Mouse (Mus musculus) ES-Bruce4 (cell line): ENCODE data around the gene Prpf8. TPM values are rescaled to one million over a fixed set of nuclear protein-coding genes. Genes with fewer than 3 reads are reported as not detected.

Experiments used
- H3K27ac ChIP-seq: 2 replicates; pipeline ENCODE4 v1.5.1; 2012; ENCODE audit warnings: low read length, inconsistent platforms; ENCODE audit not compliant: insufficient read depth
- H3K27me3 ChIP-seq: 2 replicates; pipeline ENCODE4 v1.6.1; 2012; ENCODE audit warnings: mild to moderate bottlenecking, low read length, inconsistent platforms; ENCODE audit not compliant: control insufficient read depth, poor library complexity, insufficient read depth, severe bottlenecking
- H3K36me3 ChIP-seq: 2 replicates; pipeline ENCODE4 v1.6.1; 2012; ENCODE audit warnings: inconsistent platforms, mild to moderate bottlenecking, low read length, moderate library complexity; ENCODE audit not compliant: control insufficient read depth, poor library complexity, insufficient read depth, severe bottlenecking
- H3K4me1 ChIP-seq: one replicate; pipeline ENCODE4 v1.8.1; 2011; ENCODE audit warnings: low read length; ENCODE audit not compliant: control insufficient read depth, insufficient read depth
- H3K4me3 ChIP-seq: 2 replicates; pipeline ENCODE4 v1.5.1; 2011; ENCODE audit warnings: low read depth, mild to moderate bottlenecking, low read length
- H3K9ac ChIP-seq: 2 replicates; pipeline ENCODE4 v1.6.1; 2012; ENCODE audit warnings: low read depth, mild to moderate bottlenecking, inconsistent platforms; ENCODE audit not compliant: poor library complexity, severe bottlenecking
- H3K9me3 ChIP-seq: replicated peaks from 2 replicates; pipeline ENCODE4 v1.6.1; 2012; ENCODE audit warnings: mild to moderate bottlenecking, low read length, inconsistent platforms; ENCODE audit not compliant: control insufficient read depth, poor library complexity, insufficient read depth, severe bottlenecking
- CTCF ChIP-seq: IDR thresholded peaks from one replicate; pipeline ENCODE4 v1.8.1; 2011; ENCODE audit warnings: low read depth, low read length
- EP300 ChIP-seq: IDR thresholded peaks from 2 replicates; pipeline ENCODE4 v1.6.1; 2011; ENCODE audit warnings: low read depth, low read length; ENCODE audit not compliant: insufficient read depth
- POLR2A ChIP-seq: IDR thresholded peaks from one replicate; pipeline ENCODE4 v1.8.1; 2011; ENCODE audit warnings: low read length; ENCODE audit not compliant: insufficient read depth
- polyA plus RNA-seq: library from polyadenylated mRNA; stranded (reverse); fragments of >200 nt; gene quantifications from 2 replicates; pipeline ENCODE4 v1.2.4, GENCODE M21; 2011; ENCODE audit warnings: low read depth; ENCODE audit not compliant: missing spikeins, insufficient read depth, insufficient read length

The Prpf8 gene
- polyA plus RNA-seq, 1 experiment = 212 TPM

- H3K27ac ChIP-seq = no peak overlapping the region
- TF ChIP-seq EP300 (no peak), CTCF (no peak), POLR2A (no peak)
Measured at GRCm38 (mm10) chr11:75540710-75541581, 54.3 kb downstream of the Prpf8 start.

GRCm38 (mm10) chr11:75544713-75545112 is 58.1 kb downstream of the Prpf8 start:
- no peak for TF ChIP-seq CTCF
- no peak for TF ChIP-seq POLR2A
- TF ChIP-seq EP300 = no peak
- Histone ChIP-seq H3K27me3 (no peaks in the 10 kb centered on the region), H3K4me3 (no peak overlapping the region), H3K36me3 (no peaks in the 10 kb centered on the region), H3K9me3 (no peaks in the 10 kb centered on the region), H3K27ac (no peak overlapping the region), H3K9ac (no peak overlapping the region), H3K4me1 (no peaks in the 10 kb centered on the region)

More at GRCm38 (mm10) chr11:75540710-75541581, 54.3 kb downstream of the Prpf8 start:
- Histone ChIP-seq H3K27me3 (no peaks in the 10 kb centered on the region), H3K4me1 (no peaks in the 10 kb centered on the region), H3K4me3 (no peak overlapping the region), H3K36me3 (no peaks in the 10 kb centered on the region), H3K9ac (no peak overlapping the region), H3K9me3 (no peaks in the 10 kb centered on the region)

GRCm38 (mm10) chr11:75546057-75546456 is 59.4 kb downstream of the Prpf8 start:
- no peaks in the 10 kb centered on the region for H3K27me3 ChIP-seq
- TF ChIP-seq EP300 (no peak), CTCF (no peak), POLR2A (no peak)

GRCm38 (mm10) chr11:75549658-75550111 is 63.1 kb downstream of the Prpf8 start:
- H3K36me3 ChIP-seq = no peaks in the 10 kb centered on the region
- no peak overlapping the region for H3K9ac ChIP-seq
- H3K27ac ChIP-seq = no peak overlapping the region
- H3K4me3 ChIP-seq = no peak overlapping the region
- peaks cover 8% of the 10 kb centered on the region for H3K4me1 ChIP-seq
- TF ChIP-seq CTCF (no peak), EP300 (0 out of 2 replicates have a peak, but pooled peaks have one; percentile 37)
- no peaks in the 10 kb centered on the region for H3K27me3 ChIP-seq
- H3K9me3 ChIP-seq = no peaks in the 10 kb centered on the region

More at GRCm38 (mm10) chr11:75546057-75546456, 59.4 kb downstream of the Prpf8 start:
- Histone ChIP-seq H3K36me3 (no peaks in the 10 kb centered on the region), H3K9me3 (no peaks in the 10 kb centered on the region), H3K27ac (no peak overlapping the region), H3K4me1 (peaks cover 2% of the 10 kb centered on the region), H3K9ac (no peak overlapping the region), H3K4me3 (no peak overlapping the region)

GRCm38 (mm10) chr11:75550200-75550946 is 63.8 kb downstream of the Prpf8 start:
- Histone ChIP-seq H3K36me3 (no peaks in the 10 kb centered on the region), H3K9ac (no peak overlapping the region), H3K27me3 (no peaks in the 10 kb centered on the region), H3K4me3 (no peak overlapping the region), H3K9me3 (no peaks in the 10 kb centered on the region), H3K27ac (no peak overlapping the region), H3K4me1 (peaks cover 8% of the 10 kb centered on the region)
- TF ChIP-seq EP300 = no peak
- TF ChIP-seq POLR2A = no peak
- TF ChIP-seq CTCF = no peak

- no peaks in the 10 kb centered on the region for H3K9me3 ChIP-seq
- no peak overlapping the region for H3K27ac ChIP-seq
- 0 out of 2 replicates have a peak overlapping the region, but pooled peaks have one; percentile 4 for H3K9ac ChIP-seq
- H3K27me3 ChIP-seq = no peaks in the 10 kb centered on the region
- H3K4me3 ChIP-seq = no peak overlapping the region
- peaks cover 8% of the 10 kb centered on the region for H3K4me1 ChIP-seq
- no peaks in the 10 kb centered on the region for H3K36me3 ChIP-seq
- TF ChIP-seq EP300 (no peak), POLR2A (no peak), CTCF (no peak)
Measured at GRCm38 (mm10) chr11:75551321-75551720, 64.7 kb downstream of the Prpf8 start.
